Mouse (Mus musculus) stomach, embryonic 14.5 days (tissue): ENCODE measurements around the gene Ncln. TPM values are rescaled to one million over a fixed set of nuclear protein-coding genes. Genes with fewer than 3 reads are reported as not detected.
A peak's percentile ranks its signal among the peaks of the same experiment; 100 is the strongest.

Source experiments
- ATAC-seq: fragments of 200-750 bp; cut with Nextera tagmentation; 2 replicates; pipeline ENCODE4 v1.8.0; 2017; ENCODE audit warnings: low read depth, moderate TSS enrichment; ENCODE audit not compliant: insufficient number of reproducible peaks, insufficient read depth, low FRiP score
- H3K27ac ChIP-seq: fragments of 300-500 bp; sonication (generic); 2 replicates; pipeline ENCODE4 v1.5.1; 2014; ENCODE audit warnings: mild to moderate bottlenecking, low read length, moderate library complexity, mixed read lengths
- H3K27me3 ChIP-seq: fragments of 300-500 bp; sonication (generic); 2 replicates; pipeline ENCODE4 v1.6.1; 2014; ENCODE audit warnings: low read length, control low read depth, mixed read lengths; ENCODE audit not compliant: control insufficient read depth, insufficient read depth
- H3K36me3 ChIP-seq: fragments of 300-500 bp; sonication (generic); 2 replicates; pipeline ENCODE4 v1.6.1; 2014; ENCODE audit warnings: mild to moderate bottlenecking, control low read depth, low read length, moderate library complexity, mixed read lengths; ENCODE audit not compliant: control insufficient read depth, insufficient read depth
- H3K4me1 ChIP-seq: fragments of 300-500 bp; sonication (generic); 2 replicates; pipeline ENCODE4 v1.6.1; 2014; ENCODE audit warnings: low read length, control low read depth, mixed read lengths; ENCODE audit not compliant: control insufficient read depth, insufficient read depth
- H3K4me2 ChIP-seq: fragments of 300-500 bp; sonication (generic); replicated peaks from 2 replicates; pipeline ENCODE4 v1.6.1; 2014; ENCODE audit warnings: low read depth, low read length, control low read depth
- H3K4me3 ChIP-seq: fragments of 300-500 bp; sonication (generic); 2 replicates; pipeline ENCODE4 v1.5.1; 2014; ENCODE audit warnings: low read depth, low read length, control low read depth
- H3K9ac ChIP-seq: fragments of 300-500 bp; sonication (generic); replicated peaks from 2 replicates; pipeline ENCODE4 v1.6.1; 2014; ENCODE audit warnings: low read depth, mild to moderate bottlenecking, control low read depth, low read length, moderate library complexity, mixed read lengths
- H3K9me3 ChIP-seq: fragments of 300-500 bp; sonication (generic); 2 replicates; pipeline ENCODE4 v1.6.1; 2016; ENCODE audit warnings: low read depth, low read length, control low read depth; ENCODE audit not compliant: control insufficient read depth
- WGBS: fragments of 180-500 bp; shearing (Covaris S2); extraction: QIAGEN DNeasy Blood & Tissue Kit; methylation state at CpG from one replicate; pipeline ENCODE4 v1.1.7; 2014; 5-methylcytosine and 5-hydroxymethylcytosine counted together
- polyA plus RNA-seq: library from polyadenylated mRNA; unstranded; fragments of >200 nt; fragmentation: Nextera tagmentation; extraction: Ambion mirVana; gene quantifications from 2 replicates; pipeline ENCODE4 v1.2.1, GENCODE M21; 2014

The Ncln gene
- 79.1 and 79.3 TPM in 2 replicates for polyA plus RNA-seq

GRCm38 (mm10) chr10:81496264-81496901, at the start of gene Ncln:
Gene Ncln, minus strand, starts transcription at chr10:81496392.
- WGBS, result under 1% methylated on average over 43 of the region's 45 CpGs
- peak; percentile 96 for ATAC-seq
- 0 out of 2 replicates have a peak within 1 kb of the TSS, but pooled peaks have one; percentile 44 for H3K27ac ChIP-seq
- H3K4me1 ChIP-seq, result peaks cover 12% of the 10 kb centered on the region
- peak within 1 kb of the TSS; percentile 85 for H3K9ac ChIP-seq
- H3K9me3 ChIP-seq, result no peaks in the 10 kb centered on the region
- peaks cover 17% of the 10 kb centered on the region for H3K36me3 ChIP-seq
- no peaks in the 10 kb centered on the region for H3K27me3 ChIP-seq
- H3K4me2 ChIP-seq, result peak within 1 kb of the TSS; percentile 93
- H3K4me3 ChIP-seq, result peak within 1 kb of the TSS; percentile 70

GRCm38 (mm10) chr10:81545161-81545747, 49.1 kb upstream of the Ncln start, which contains the start of gene Gna11:
Gene Gna11, minus strand, starts transcription at chr10:81545190.
- peak; percentile 94 for ATAC-seq

GRCm38 (mm10) chr10:81544296-81545160, 48.3 kb upstream of the Ncln start:
- Histone ChIP-seq H3K4me3 (peak overlapping the region; percentile 97), H3K9me3 (no peaks in the 10 kb centered on the region), H3K9ac (peak overlapping the region; percentile 92), H3K4me2 (peak overlapping the region; percentile 95), H3K27me3 (no peaks in the 10 kb centered on the region), H3K36me3 (peaks cover 6% of the 10 kb centered on the region), H3K4me1 (peaks cover 25% of the 10 kb centered on the region), H3K27ac (peak overlapping the region; percentile 66)
- ATAC-seq, result peak; percentile 12
- under 1% methylated on average over 92 of the region's 93 CpGs for WGBS

More at GRCm38 (mm10) chr10:81545161-81545747, 49.1 kb upstream of the Ncln start, which contains the start of gene Gna11:
- H3K9ac ChIP-seq, result peak within 1 kb of the TSS; percentile 92
- H3K36me3 ChIP-seq, result no peaks in the 10 kb centered on the region; the same call in 1 of the 2 replicates
- peak within 1 kb of the TSS; percentile 84 for H3K27ac ChIP-seq
- H3K4me2 ChIP-seq, result peak within 1 kb of the TSS; percentile 95
- peak within 1 kb of the TSS; percentile 97 for H3K4me3 ChIP-seq
- H3K27me3 ChIP-seq, result no peaks in the 10 kb centered on the region
- H3K4me1 ChIP-seq, result peaks cover 25% of the 10 kb centered on the region
- no peaks in the 10 kb centered on the region for H3K9me3 ChIP-seq
- WGBS, result under 1% methylated on average over 59 of the region's 59 CpGs

- peak overlapping the region; percentile 97 for H3K4me3 ChIP-seq
- H3K27me3 ChIP-seq, result no peaks in the 10 kb centered on the region
- peak overlapping the region; percentile 95 for H3K4me2 ChIP-seq
- H3K9ac ChIP-seq, result peak overlapping the region; percentile 92
- no peak for ATAC-seq
- H3K36me3 ChIP-seq, result peaks cover 14% of the 10 kb centered on the region
- peaks cover 25% of the 10 kb centered on the region for H3K4me1 ChIP-seq
- no peaks in the 10 kb centered on the region for H3K9me3 ChIP-seq
- no peak overlapping the region for H3K27ac ChIP-seq
- 74% methylated on average over 1 of the region's 1 CpGs for WGBS
Measured at GRCm38 (mm10) chr10:81543633-81544032, 47.4 kb upstream of the Ncln start.

- Histone ChIP-seq H3K4me1 (peaks cover 25% of the 10 kb centered on the region), H3K36me3 (peaks cover 14% of the 10 kb centered on the region), H3K27ac (no peak overlapping the region), H3K9ac (peak overlapping the region; percentile 92; the same call in 1 of the 2 replicates), H3K27me3 (no peaks in the 10 kb centered on the region), H3K4me3 (peak overlapping the region; percentile 97; the same call in 1 of the 2 replicates), H3K4me2 (peak overlapping the region; percentile 95), H3K9me3 (no peaks in the 10 kb centered on the region)
- ATAC-seq, result no peak
- WGBS, result 65% methylated on average over 7 of the region's 7 CpGs
Measured at GRCm38 (mm10) chr10:81542727-81543460, 46.7 kb upstream of the Ncln start.

GRCm38 (mm10) chr10:81541803-81542202, 45.6 kb upstream of the Ncln start:
- H3K4me1 ChIP-seq, result peaks cover 25% of the 10 kb centered on the region
- ATAC-seq, result no peak
- no peak overlapping the region for H3K9ac ChIP-seq
- WGBS, result 57% methylated on average over 10 of the region's 10 CpGs
- H3K4me2 ChIP-seq, result peak overlapping the region; percentile 1; the same call in 1 of the 2 replicates
- H3K36me3 ChIP-seq, result peaks cover 14% of the 10 kb centered on the region
- H3K27ac ChIP-seq, result peak overlapping the region; percentile 61; the same call in 1 of the 2 replicates
- H3K9me3 ChIP-seq, result no peaks in the 10 kb centered on the region
- no peaks in the 10 kb centered on the region for H3K27me3 ChIP-seq
- H3K4me3 ChIP-seq, result no peak overlapping the region

GRCm38 (mm10) chr10:81541363-81541762, 45.2 kb upstream of the Ncln start:
- ATAC-seq, result no peak
- Histone ChIP-seq H3K4me1 (peaks cover 25% of the 10 kb centered on the region), H3K9ac (no peak overlapping the region), H3K27ac (0 out of 2 replicates have a peak overlapping the region, but pooled peaks have one; percentile 2), H3K27me3 (no peaks in the 10 kb centered on the region), H3K4me3 (no peak overlapping the region), H3K9me3 (no peaks in the 10 kb centered on the region), H3K36me3 (peaks cover 14% of the 10 kb centered on the region), H3K4me2 (0 out of 2 replicates have a peak overlapping the region, but pooled peaks have one; percentile 1)
- 83% methylated on average over 5 of the region's 5 CpGs for WGBS
